Mouse (Mus musculus): Measurements from ENCODE around the gene Kcnj16.

The Kcnj16 gene

DNA sequence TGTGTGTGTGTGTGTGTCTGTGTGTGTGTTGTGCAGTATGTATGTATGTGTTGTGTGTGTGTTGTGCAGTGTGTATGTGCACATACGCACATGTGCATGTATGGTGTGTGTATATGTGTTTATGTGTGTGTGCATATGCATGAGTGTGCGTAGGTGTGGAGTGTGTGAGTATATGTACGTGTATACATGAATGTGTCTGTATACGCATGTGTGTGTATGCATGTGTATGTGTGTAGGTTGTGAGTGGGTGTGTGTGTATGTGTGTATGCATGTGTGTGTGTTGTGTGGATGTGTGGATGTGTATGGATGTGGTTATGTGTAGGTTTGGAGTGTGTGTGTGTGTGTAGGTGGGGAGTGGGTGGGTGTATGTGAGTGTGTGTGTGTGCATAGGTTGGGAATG, 89.6 kb downstream of the Kcnj16 start:
- no peak for DNase-seq

DNA sequence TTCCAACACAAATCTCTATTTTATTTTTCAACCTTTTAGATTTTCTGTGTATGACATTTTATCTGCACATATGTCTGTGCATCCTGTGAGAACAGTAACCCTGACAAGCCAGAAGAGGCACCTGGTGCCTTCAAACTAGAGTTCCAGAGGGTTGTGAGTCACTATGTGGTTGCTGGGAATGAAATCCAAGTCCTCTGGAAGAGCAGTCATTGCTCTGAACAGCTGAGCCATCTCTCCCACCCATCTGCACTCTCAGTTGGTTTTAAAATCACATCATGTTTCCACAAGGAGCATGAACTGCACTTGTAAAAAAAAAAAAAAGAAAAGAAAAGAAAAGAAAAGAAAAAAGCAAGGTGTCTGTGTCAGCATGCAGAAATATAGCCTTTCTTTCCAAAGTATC, 91.6 kb downstream of the Kcnj16 start:
- no peak for DNase-seq

DNA sequence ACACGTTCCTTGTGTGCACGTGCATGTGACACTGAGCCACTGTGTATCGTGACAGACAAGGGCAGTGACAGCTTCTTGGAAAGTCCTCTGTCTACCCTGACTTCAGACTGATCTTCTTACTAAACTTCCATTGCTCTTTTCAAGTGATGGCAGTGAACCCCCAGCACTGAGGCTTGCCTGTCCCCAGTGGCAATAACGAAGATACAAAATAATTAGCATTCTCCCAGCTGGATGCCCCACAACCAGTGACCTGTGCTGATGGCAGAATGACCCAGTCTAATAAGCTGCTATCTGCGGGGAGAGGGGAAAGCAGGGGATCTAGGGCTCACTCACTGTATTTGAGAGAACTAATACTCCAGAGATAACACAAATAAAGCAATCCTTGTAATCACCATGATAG, 92.4 kb downstream of the Kcnj16 start:
- DNase-seq, result no peak

DNA sequence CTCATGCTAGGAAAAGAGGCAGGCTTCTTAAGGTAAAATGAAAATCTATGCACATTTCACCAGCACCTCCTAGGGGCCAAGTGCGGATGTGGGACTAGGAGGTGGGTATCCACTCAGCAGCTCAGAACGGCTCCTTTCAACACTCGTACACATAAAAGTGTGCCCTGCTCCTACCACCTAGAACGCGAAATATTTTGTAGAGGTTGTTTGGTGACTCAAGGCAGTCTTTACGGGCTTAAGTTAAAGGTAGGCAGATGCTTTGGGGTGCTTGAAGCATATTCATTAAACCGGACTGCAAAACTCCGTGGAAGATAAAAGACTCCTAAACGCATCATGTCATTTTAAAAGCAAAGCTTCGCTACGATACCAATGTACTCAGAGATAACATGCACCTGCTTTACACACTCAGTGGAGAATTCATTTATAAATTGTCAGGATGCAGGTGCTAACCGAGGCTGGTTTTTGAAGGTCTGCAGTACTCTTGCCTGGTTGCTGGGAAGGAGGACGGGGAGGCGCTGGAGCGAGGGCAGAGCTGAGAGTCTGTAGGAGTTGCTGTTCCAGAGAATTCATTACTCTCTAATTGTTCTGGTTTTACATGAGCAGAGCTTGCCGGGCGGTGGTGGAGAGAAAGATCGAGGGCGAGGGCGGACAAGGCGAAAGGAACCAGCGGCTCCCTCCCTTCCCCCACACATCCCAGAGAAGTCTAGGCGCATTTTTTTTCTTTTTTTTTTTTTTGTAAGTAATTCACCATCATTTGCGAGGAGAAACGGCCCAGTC, 97.1 kb downstream of the Kcnj16 start:
- peak; percentile 63 for DNase-seq

- DNase-seq, result peak; percentile 93
Measured at GRCm38 (mm10) chr11:111065635-111066298, 97.9 kb downstream of the Kcnj16 start, which contains the start of gene Kcnj2. Gene Kcnj2, plus strand, starts transcription at chr11:111066164.

- DNase-seq, result peak; percentile 25
Measured at GRCm38 (mm10) chr11:111066299-111066691, 98.5 kb downstream of the Kcnj16 start.

DNA sequence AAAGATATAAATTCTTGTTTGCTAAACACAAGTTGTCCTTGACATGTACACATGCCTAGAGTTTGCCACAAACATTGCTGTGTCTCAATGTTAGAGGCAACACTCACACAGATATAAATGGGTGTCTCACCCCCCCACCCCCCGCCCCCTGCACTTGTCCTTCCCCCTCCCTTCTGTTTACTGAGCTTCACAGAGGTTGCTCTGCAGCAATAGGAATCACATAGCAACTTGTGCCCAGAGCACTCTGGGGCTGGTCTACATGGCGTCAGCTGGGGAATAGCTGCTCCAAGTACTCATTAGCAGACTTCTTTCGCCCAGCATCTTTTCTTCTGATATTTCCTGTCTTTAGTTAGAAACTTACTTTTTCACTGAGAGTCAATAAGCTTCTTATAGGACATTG, 100.0 kb downstream of the Kcnj16 start:
- no peak for DNase-seq

DNA sequence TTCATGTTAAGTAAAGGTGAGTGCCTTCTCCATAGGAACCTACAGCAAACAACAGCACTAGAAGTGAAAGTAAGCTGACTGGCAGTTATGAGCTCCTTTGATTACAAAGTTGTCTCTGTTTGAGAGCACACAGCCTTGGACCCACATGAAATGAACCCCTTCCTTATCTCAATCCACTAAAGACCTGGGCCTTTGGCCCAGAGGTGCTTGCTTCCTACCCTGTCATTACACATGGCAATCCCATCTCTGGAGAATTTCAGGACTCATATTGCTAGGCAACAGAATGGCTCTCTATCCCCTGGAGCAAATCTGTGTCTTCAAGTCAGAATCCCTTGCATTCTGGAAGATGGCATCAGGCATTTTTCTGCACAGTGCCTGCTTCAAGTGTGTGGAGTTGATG, 102.6 kb downstream of the Kcnj16 start:
- no peak for DNase-seq

DNA sequence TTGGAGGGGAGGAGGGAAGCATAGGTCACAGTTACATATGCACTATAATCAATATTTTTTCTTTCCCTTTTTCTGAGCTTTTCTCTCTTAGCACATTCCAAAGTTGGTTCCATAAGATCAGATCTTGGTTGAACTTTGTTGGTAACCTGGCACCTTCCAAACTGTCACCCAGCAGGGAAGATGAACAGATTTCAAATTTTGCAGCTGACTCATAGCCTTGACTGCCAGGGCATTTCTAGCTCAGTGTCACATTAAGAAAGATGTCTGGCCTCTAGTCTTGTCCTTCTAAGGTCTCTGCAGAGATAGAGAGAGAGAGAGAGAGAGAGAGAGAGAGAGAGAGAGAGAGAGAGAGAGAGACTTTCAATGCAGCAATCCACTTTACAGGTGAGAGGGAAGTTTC, 106.3 kb downstream of the Kcnj16 start:
- no peak for DNase-seq
